Mouse (Mus musculus): ENCODE data around the gene S100g. TPM values are rescaled to one million over a fixed set of nuclear protein-coding genes. Genes with fewer than 3 reads are reported as not detected.

Gene S100g
- total RNA-seq (2012; rRNA removed) = not detected in 2 replicates
- not detected in 2 replicates for total RNA-seq (2014; rRNA removed)
- not detected in 2 replicates for polyA plus RNA-seq (2012; ENCODE audit: insufficient read length, low read depth)

- H3K79me2 ChIP-seq (replicated peaks; ENCODE audit: control insufficient read depth, extremely low read depth, insufficient read depth, poor library complexity, severe bottlenecking) = no peaks in the 10 kb centered on the region
- peaks cover 0 to 2% of the 10 kb centered on the region in 2 experiments for H3K36me3 ChIP-seq (replicated peaks in 1 of 2; ENCODE audit: control insufficient read depth in 1 of 2, insufficient read depth in 1 of 2, low read length in 1 of 2)
- no peak within 1 kb of the TSS for H3K4me2 ChIP-seq (ENCODE audit: insufficient read depth, low read depth, poor library complexity, severe bottlenecking)
- H3K4me1 ChIP-seq (ENCODE audit: control insufficient read depth in 1 of 2, insufficient read depth in 2 of 2) = no peaks in the 10 kb centered on the region
- no peak for DNase-seq (ENCODE audit: extremely low read depth)
- dilution Hi-C loops (cut with MboI; ENCODE audit: extremely low pct_ligation_motif_present, extremely low pct_unique_long_range_greater_than_20kb, low sequenced_read_pairs) (no loop called here), in situ Hi-C loops (cut with MboI; ENCODE audit: low pct_ligation_motif_present, low pct_unique_long_range_greater_than_20kb, low sequenced_read_pairs) (no loop called here)
- no peak for TF ChIP-seq TBP (conservative IDR thresholded peaks at IDR 0.05; ENCODE audit: low read depth, low read length)
- TF ChIP-seq HCFC1 (IDR thresholded peaks at IDR 0.05; ENCODE audit: low read depth, low read length) = no peak
- TF ChIP-seq RCOR1 (conservative IDR thresholded peaks at IDR 0.05; ENCODE audit: low read depth, low read length) = no peak
- no peak within 1 kb of the TSS for H3K9ac ChIP-seq (ENCODE audit: insufficient read depth, low read depth)
- no peaks in the 10 kb centered on the region for H3K9me3 ChIP-seq (replicated peaks; ENCODE audit: low read length)
- H3K27me3 ChIP-seq (replicated peaks) = no peaks in the 10 kb centered on the region
- no peak within 1 kb of the TSS for H3K27ac ChIP-seq (ENCODE audit: insufficient read depth, low read depth)
- H3K4me3 ChIP-seq (replicated peaks in 1 of 3; ENCODE audit: low read depth in 2 of 3, low read length in 2 of 3, poor library complexity in 1 of 3) = no peak within 1 kb of the TSS
Measured at GRCm38 (mm10) chrX:162964383-162964782, at the start of gene S100g. S100g (minus strand) TSS chrX:162964599.

GRCm38 (mm10) chrX:162992121-162992520, 27.7 kb upstream of the S100g start:
- TF ChIP-seq SIN3A (IDR thresholded peaks at IDR 0.05; ENCODE audit: low read length) = no peak
- no peak for TF ChIP-seq MAZ (IDR thresholded peaks at IDR 0.05; ENCODE audit: low read depth, low read length)
- TF ChIP-seq POLR2A (IDR thresholded peaks at IDR 0.05; ENCODE audit: low read depth, low read length) = no peak
- Histone ChIP-seq H3K4me3 (replicated peaks in 1 of 3; ENCODE audit: low read depth in 2 of 3, low read length in 2 of 3, poor library complexity in 1 of 3) (no peak overlapping the region), H3K79me2 (replicated peaks; ENCODE audit: control insufficient read depth, extremely low read depth, insufficient read depth, poor library complexity, severe bottlenecking) (no peaks in the 10 kb centered on the region), H3K4me2 (ENCODE audit: insufficient read depth, low read depth, poor library complexity, severe bottlenecking) (no peak overlapping the region), H3K9me3 (replicated peaks; ENCODE audit: low read length) (no peaks in the 10 kb centered on the region), H3K4me1 (ENCODE audit: control insufficient read depth in 1 of 2, insufficient read depth in 2 of 2) (no peaks in the 10 kb centered on the region), H3K36me3 (replicated peaks in 1 of 2; ENCODE audit: control insufficient read depth in 1 of 2, insufficient read depth in 1 of 2, low read length in 1 of 2) (peaks cover 3 to 11% of the 10 kb centered on the region in 2 experiments), H3K9ac (ENCODE audit: insufficient read depth, low read depth) (no peak overlapping the region), H3K27ac (ENCODE audit: insufficient read depth, low read depth) (no peak overlapping the region), H3K27me3 (replicated peaks) (no peaks in the 10 kb centered on the region)
- dilution Hi-C loops (cut with MboI; ENCODE audit: extremely low pct_ligation_motif_present, extremely low pct_unique_long_range_greater_than_20kb, low sequenced_read_pairs) (no loop called here), in situ Hi-C loops (cut with MboI; ENCODE audit: low pct_ligation_motif_present, low pct_unique_long_range_greater_than_20kb, low sequenced_read_pairs) (no loop called here)
- no peak for DNase-seq (ENCODE audit: extremely low read depth)

GRCm38 (mm10) chrX:162991396-162991795, 27.0 kb upstream of the S100g start:
- Histone ChIP-seq H3K9ac (ENCODE audit: insufficient read depth, low read depth) (no peak overlapping the region), H3K4me1 (ENCODE audit: control insufficient read depth in 1 of 2, insufficient read depth in 2 of 2) (no peaks in the 10 kb centered on the region), H3K4me3 (replicated peaks in 1 of 3; ENCODE audit: low read depth in 2 of 3, low read length in 2 of 3, poor library complexity in 1 of 3) (no peak overlapping the region), H3K9me3 (replicated peaks; ENCODE audit: low read length) (no peaks in the 10 kb centered on the region), H3K79me2 (replicated peaks; ENCODE audit: control insufficient read depth, extremely low read depth, insufficient read depth, poor library complexity, severe bottlenecking) (no peaks in the 10 kb centered on the region), H3K36me3 (replicated peaks in 1 of 2; ENCODE audit: control insufficient read depth in 1 of 2, insufficient read depth in 1 of 2, low read length in 1 of 2) (peaks cover 0 to 5% of the 10 kb centered on the region in 2 experiments), H3K27ac (ENCODE audit: insufficient read depth, low read depth) (no peak overlapping the region), H3K4me2 (ENCODE audit: insufficient read depth, low read depth, poor library complexity, severe bottlenecking) (no peak overlapping the region), H3K27me3 (replicated peaks) (no peaks in the 10 kb centered on the region)
- no peak for TF ChIP-seq GABPA (IDR thresholded peaks at IDR 0.05; ENCODE audit: insufficient replicate concordance, low read depth, low read length)
- no peak for TF ChIP-seq ZKSCAN1 (IDR thresholded peaks at IDR 0.05; ENCODE audit: borderline replicate concordance, low read depth, low read length)
- TF ChIP-seq ZC3H11A (IDR thresholded peaks at IDR 0.05; ENCODE audit: low read depth, low read length) = no peak
- TF ChIP-seq MXI1 (IDR thresholded peaks at IDR 0.05; ENCODE audit: low read depth, low read length) = no peak
- TF ChIP-seq ELF1 (IDR thresholded peaks at IDR 0.05; ENCODE audit: low read depth, low read length) = no peak
- TF ChIP-seq CHD2 (IDR thresholded peaks at IDR 0.05; ENCODE audit: low read length) = no peak
- no peak for DNase-seq (ENCODE audit: extremely low read depth)
- dilution Hi-C loops (cut with MboI; ENCODE audit: extremely low pct_ligation_motif_present, extremely low pct_unique_long_range_greater_than_20kb, low sequenced_read_pairs) (no loop called here), in situ Hi-C loops (cut with MboI; ENCODE audit: low pct_ligation_motif_present, low pct_unique_long_range_greater_than_20kb, low sequenced_read_pairs) (no loop called here)

All from CH12.LX (cell line).